Mouse (Mus musculus): ENCODE results near the gene Cenpv. TPM values are rescaled to one million over a fixed set of nuclear protein-coding genes. Genes with fewer than 3 reads are reported as not detected.

Gene Cenpv
- polyA plus RNA-seq, 1 experiment from 2014 or later: 53.8 TPM

DNA sequence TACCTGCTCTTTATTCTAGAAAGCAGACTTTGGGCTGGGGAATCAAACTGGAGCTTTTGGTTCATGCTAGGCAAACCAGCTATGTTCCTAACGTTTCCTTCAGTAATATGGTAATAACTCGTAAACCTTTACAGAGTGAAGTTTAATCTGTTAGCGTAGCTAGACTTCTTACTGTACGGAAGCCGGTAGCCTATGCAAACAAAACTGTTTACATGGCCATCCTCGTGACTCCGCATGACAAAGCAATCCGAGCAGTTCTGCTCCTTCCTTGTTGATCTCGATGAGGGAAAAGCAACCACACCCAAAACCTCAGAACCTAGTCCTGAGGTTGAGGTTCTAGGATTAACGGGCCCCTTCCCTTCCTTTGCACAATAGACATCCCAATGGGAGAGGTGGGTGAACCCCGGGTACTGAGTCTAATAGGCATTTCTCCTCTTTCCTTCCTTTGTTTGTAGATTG is 11.2 kb upstream of the Cenpv start:
- peak overlapping the region; percentile 77 for H3K4me3 ChIP-seq (ENCODE audit: low read depth, low read length)
- peak; percentile 71 for DNase-seq (ENCODE audit: low spot score)
- H3K36me3 ChIP-seq (ENCODE audit: control insufficient read depth, insufficient read depth, low read length): peaks cover 11% of the 10 kb centered on the region; the same call in 1 of the 2 replicates
- H3K4me2 ChIP-seq (ENCODE audit: low read depth, severe bottlenecking): peak overlapping the region; percentile 77
- H3K4me1 ChIP-seq (ENCODE audit: control insufficient read depth, insufficient read depth, low read length): peaks cover 10% of the 10 kb centered on the region
- 9% methylated on average over 11 of the region's 11 CpGs for WGBS
- H3K27ac ChIP-seq (replicated peaks; ENCODE audit: low read depth, low read length): peak overlapping the region; percentile 87
- no peaks in the 10 kb centered on the region for H3K9me3 ChIP-seq (ENCODE audit: control insufficient read depth, low read length)
- no peaks in the 10 kb centered on the region for H3K27me3 ChIP-seq (ENCODE audit: control insufficient read depth, insufficient read depth, low read length)
- peak overlapping the region; percentile 94 for H3K9ac ChIP-seq (ENCODE audit: low read length)
- no peak for ATAC-seq (ENCODE audit: insufficient number of reproducible peaks, low FRiP score, low TSS enrichment, low read depth)

- no peak for ATAC-seq (ENCODE audit: insufficient number of reproducible peaks, low FRiP score, low TSS enrichment, low read depth)
- Histone ChIP-seq H3K9me3 (ENCODE audit: control insufficient read depth, low read length) (no peaks in the 10 kb centered on the region), H3K4me3 (ENCODE audit: low read depth, low read length) (peak overlapping the region; percentile 77; the same call in 1 of the 2 replicates), H3K27ac (replicated peaks; ENCODE audit: low read depth, low read length) (no peak overlapping the region), H3K4me2 (ENCODE audit: low read depth, severe bottlenecking) (peak overlapping the region; percentile 77), H3K36me3 (ENCODE audit: control insufficient read depth, insufficient read depth, low read length) (peaks cover 7% of the 10 kb centered on the region; the same call in 1 of the 2 replicates), H3K4me1 (ENCODE audit: control insufficient read depth, insufficient read depth, low read length) (peaks cover 10% of the 10 kb centered on the region), H3K9ac (ENCODE audit: low read length) (no peak overlapping the region; the same call in 1 of the 2 replicates), H3K27me3 (ENCODE audit: control insufficient read depth, insufficient read depth, low read length) (no peaks in the 10 kb centered on the region)
- 29% methylated on average over 5 of the region's 5 CpGs for WGBS
- peak; percentile 25 for DNase-seq (ENCODE audit: low spot score)
Measured at GRCm38 (mm10) chr11:62549782-62550181, 10.7 kb upstream of the Cenpv start.

DNA sequence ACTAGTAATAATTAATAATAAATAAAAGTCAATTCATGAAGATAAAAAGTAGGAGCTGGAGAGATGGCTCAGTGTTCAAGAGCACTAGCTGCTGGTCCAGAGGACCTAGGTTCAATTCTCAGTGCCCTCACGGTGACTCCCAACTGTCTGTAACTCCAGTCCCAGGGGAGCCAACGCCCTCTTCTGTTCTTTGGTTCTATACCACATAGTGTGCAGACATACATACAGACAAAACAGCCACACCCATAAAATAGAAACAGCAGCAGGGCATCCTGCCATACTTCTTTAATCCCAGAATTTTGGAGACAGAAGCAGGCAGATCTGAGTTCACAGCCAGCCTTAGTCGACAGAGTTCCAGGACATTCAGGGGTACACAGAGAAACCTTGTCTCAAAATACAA is 4.9 kb upstream of the Cenpv start:
- 0 out of 2 replicates have a peak, but pooled peaks cover 3% of the 10 kb centered on the region for H3K27me3 ChIP-seq (ENCODE audit: control insufficient read depth, insufficient read depth, low read length)
- H3K27ac ChIP-seq (replicated peaks; ENCODE audit: low read depth, low read length): no peak overlapping the region
- no peak for DNase-seq (ENCODE audit: low spot score)
- H3K4me1 ChIP-seq (ENCODE audit: control insufficient read depth, insufficient read depth, low read length): no peaks in the 10 kb centered on the region
- H3K36me3 ChIP-seq (ENCODE audit: control insufficient read depth, insufficient read depth, low read length): no peaks in the 10 kb centered on the region
- no peak overlapping the region for H3K4me3 ChIP-seq (ENCODE audit: low read depth, low read length)
- H3K9me3 ChIP-seq (ENCODE audit: control insufficient read depth, low read length): no peaks in the 10 kb centered on the region
- H3K4me2 ChIP-seq (ENCODE audit: low read depth, severe bottlenecking): no peak overlapping the region
- 89% methylated on average over 3 of the region's 3 CpGs for WGBS
- ATAC-seq (ENCODE audit: insufficient number of reproducible peaks, low FRiP score, low TSS enrichment, low read depth): no peak
- H3K9ac ChIP-seq (ENCODE audit: low read length): no peak overlapping the region

DNA sequence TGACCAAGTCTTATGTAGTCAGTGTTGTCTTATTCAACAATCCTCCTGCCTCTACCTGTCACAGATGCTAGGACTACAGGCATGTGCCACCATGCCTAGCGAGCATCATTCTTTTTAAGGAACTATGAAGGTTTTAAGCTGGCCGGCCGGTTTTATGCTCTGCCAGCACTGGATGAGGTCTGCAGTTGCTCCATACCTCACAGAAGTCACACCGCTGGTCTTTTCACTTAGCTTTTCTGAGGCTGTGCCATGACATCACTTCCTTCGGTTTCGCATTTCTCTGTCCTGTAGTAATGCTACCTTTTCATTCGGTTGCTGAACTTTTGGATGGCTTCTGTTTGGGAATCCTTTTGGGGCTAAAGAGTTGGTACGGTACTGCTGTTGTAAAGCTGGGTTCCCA is 2.5 kb upstream of the Cenpv start:
- Histone ChIP-seq H3K27me3 (ENCODE audit: control insufficient read depth, insufficient read depth, low read length) (0 out of 2 replicates have a peak, but pooled peaks cover 3% of the 10 kb centered on the region), H3K4me2 (ENCODE audit: low read depth, severe bottlenecking) (no peak overlapping the region), H3K9me3 (ENCODE audit: control insufficient read depth, low read length) (no peaks in the 10 kb centered on the region), H3K4me3 (ENCODE audit: low read depth, low read length) (no peak overlapping the region), H3K36me3 (ENCODE audit: control insufficient read depth, insufficient read depth, low read length) (no peaks in the 10 kb centered on the region), H3K9ac (ENCODE audit: low read length) (no peak overlapping the region), H3K4me1 (ENCODE audit: control insufficient read depth, insufficient read depth, low read length) (no peaks in the 10 kb centered on the region), H3K27ac (replicated peaks; ENCODE audit: low read depth, low read length) (no peak overlapping the region)
- 81% methylated on average over 8 of the region's 8 CpGs for WGBS
- ATAC-seq (ENCODE audit: insufficient number of reproducible peaks, low FRiP score, low TSS enrichment, low read depth) (no peak), DNase-seq (ENCODE audit: low spot score) (no peak)

DNA sequence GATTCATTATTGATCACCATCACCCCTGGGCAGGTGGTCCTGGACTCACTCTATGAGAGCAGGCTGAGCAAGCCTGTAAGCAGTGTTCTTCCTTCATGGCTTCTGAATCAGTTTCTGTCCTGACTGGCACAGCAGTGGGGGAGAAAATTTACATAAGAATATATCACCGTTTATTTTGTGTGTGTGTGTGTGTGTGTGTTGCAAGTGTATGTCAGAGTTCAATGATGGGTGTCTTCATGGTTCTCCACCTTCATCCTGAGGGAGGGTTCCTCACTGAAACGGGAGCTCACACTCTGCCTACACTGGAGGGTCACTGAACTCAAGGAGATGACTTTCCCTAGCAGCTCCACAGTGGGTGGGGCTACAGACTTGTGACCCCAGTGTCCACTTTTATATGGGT is 1.9 kb upstream of the Cenpv start:
- Histone ChIP-seq H3K36me3 (ENCODE audit: control insufficient read depth, insufficient read depth, low read length) (no peaks in the 10 kb centered on the region), H3K9me3 (ENCODE audit: control insufficient read depth, low read length) (no peaks in the 10 kb centered on the region), H3K4me2 (ENCODE audit: low read depth, severe bottlenecking) (no peak overlapping the region), H3K4me3 (ENCODE audit: low read depth, low read length) (no peak overlapping the region), H3K4me1 (ENCODE audit: control insufficient read depth, insufficient read depth, low read length) (no peaks in the 10 kb centered on the region), H3K9ac (ENCODE audit: low read length) (no peak overlapping the region), H3K27me3 (ENCODE audit: control insufficient read depth, insufficient read depth, low read length) (0 out of 2 replicates have a peak, but pooled peaks cover 3% of the 10 kb centered on the region), H3K27ac (replicated peaks; ENCODE audit: low read depth, low read length) (no peak overlapping the region)
- DNase-seq (ENCODE audit: low spot score): no peak
- WGBS: 53% methylated on average over 2 of the region's 2 CpGs
- ATAC-seq (ENCODE audit: insufficient number of reproducible peaks, low FRiP score, low TSS enrichment, low read depth): no peak

- H3K27me3 ChIP-seq (ENCODE audit: control insufficient read depth, insufficient read depth, low read length): 0 out of 2 replicates have a peak, but pooled peaks cover 3% of the 10 kb centered on the region
- H3K36me3 ChIP-seq (ENCODE audit: control insufficient read depth, insufficient read depth, low read length): no peaks in the 10 kb centered on the region; the same call in 1 of the 2 replicates
- no peak for ATAC-seq (ENCODE audit: insufficient number of reproducible peaks, low FRiP score, low TSS enrichment, low read depth)
- H3K27ac ChIP-seq (replicated peaks; ENCODE audit: low read depth, low read length): no peak overlapping the region
- no peak overlapping the region for H3K4me3 ChIP-seq (ENCODE audit: low read depth, low read length)
- no peak overlapping the region for H3K9ac ChIP-seq (ENCODE audit: low read length)
- no peaks in the 10 kb centered on the region for H3K9me3 ChIP-seq (ENCODE audit: control insufficient read depth, low read length)
- WGBS: 80% methylated on average over 7 of the region's 7 CpGs
- H3K4me1 ChIP-seq (ENCODE audit: control insufficient read depth, insufficient read depth, low read length): no peaks in the 10 kb centered on the region
- no peak for DNase-seq (ENCODE audit: low spot score)
- no peak overlapping the region for H3K4me2 ChIP-seq (ENCODE audit: low read depth, severe bottlenecking)
Measured at GRCm38 (mm10) chr11:62540167-62540566, 1.1 kb upstream of the Cenpv start.

DNA sequence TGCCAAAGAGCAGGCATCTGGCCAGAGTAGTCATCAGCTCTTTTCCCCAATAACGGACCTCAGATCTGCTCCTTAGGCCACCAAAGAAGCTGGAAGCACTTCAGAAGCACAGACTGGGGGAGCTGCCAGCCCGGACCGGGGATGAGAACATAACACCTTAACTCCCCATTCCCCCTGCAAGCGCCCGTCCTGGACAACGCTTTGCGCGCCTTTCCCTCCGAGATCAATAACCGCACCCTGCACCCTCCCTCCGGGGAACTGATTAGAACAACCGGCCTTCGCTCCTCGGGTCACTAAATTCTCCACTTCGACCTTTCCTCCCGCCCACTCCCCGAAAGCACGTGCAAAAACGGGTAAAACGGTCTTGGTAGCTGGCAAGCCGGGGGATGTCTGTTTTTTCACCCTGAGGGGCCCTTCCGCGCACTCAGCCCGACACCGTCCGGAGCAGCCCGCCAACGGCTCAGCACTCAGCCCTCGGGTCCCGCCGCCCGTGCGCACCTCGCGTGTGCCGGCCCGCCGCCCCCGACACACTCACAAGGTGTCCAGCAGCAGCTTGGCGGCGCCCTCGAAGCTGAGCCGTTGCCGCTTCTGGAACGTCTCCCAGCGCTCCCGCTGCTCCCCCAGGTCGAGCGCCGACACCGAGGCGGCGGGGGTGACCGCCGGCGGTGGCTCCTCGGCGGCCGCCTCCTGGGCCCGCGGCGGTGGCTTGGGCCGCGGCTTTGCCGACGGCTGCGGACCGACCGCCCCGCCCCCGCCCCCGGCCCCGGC is 556 bp downstream of the Cenpv start:
- peak overlapping the region; percentile 89 for H3K9ac ChIP-seq (ENCODE audit: low read length)
- H3K4me3 ChIP-seq (ENCODE audit: low read depth, low read length): peak overlapping the region; percentile 75
- H3K9me3 ChIP-seq (ENCODE audit: control insufficient read depth, low read length): no peaks in the 10 kb centered on the region
- peak overlapping the region; percentile 92 for H3K4me2 ChIP-seq (ENCODE audit: low read depth, severe bottlenecking)
- WGBS: under 1% methylated on average over 73 of the region's 73 CpGs
- ATAC-seq (ENCODE audit: insufficient number of reproducible peaks, low FRiP score, low TSS enrichment, low read depth) (peak; percentile 49), DNase-seq (ENCODE audit: low spot score) (peak; percentile 76)
- 0 out of 2 replicates have a peak, but pooled peaks cover 3% of the 10 kb centered on the region for H3K27me3 ChIP-seq (ENCODE audit: control insufficient read depth, insufficient read depth, low read length)
- no peaks in the 10 kb centered on the region for H3K4me1 ChIP-seq (ENCODE audit: control insufficient read depth, insufficient read depth, low read length)
- H3K36me3 ChIP-seq (ENCODE audit: control insufficient read depth, insufficient read depth, low read length): no peaks in the 10 kb centered on the region; the same call in 1 of the 2 replicates
- 0 out of 2 replicates have a peak overlapping the region, but pooled peaks have one; percentile 21 for H3K27ac ChIP-seq (replicated peaks; ENCODE audit: low read depth, low read length)

- H3K9me3 ChIP-seq (ENCODE audit: control insufficient read depth, low read length): no peaks in the 10 kb centered on the region
- H3K27me3 ChIP-seq (ENCODE audit: control insufficient read depth, insufficient read depth, low read length): 0 out of 2 replicates have a peak, but pooled peaks cover 3% of the 10 kb centered on the region
- no peak for DNase-seq (ENCODE audit: low spot score)
- 41% methylated on average over 7 of the region's 7 CpGs for whole genome bisulfite sequencing
- H3K4me3 ChIP-seq (ENCODE audit: low read depth, low read length): no peak overlapping the region
- no peak overlapping the region for H3K9ac ChIP-seq (ENCODE audit: low read length)
- H3K4me2 ChIP-seq (ENCODE audit: low read depth, severe bottlenecking): peak overlapping the region; percentile 22; the same call in 1 of the 2 replicates
- H3K4me1 ChIP-seq (ENCODE audit: control insufficient read depth, insufficient read depth, low read length): no peaks in the 10 kb centered on the region
- no peak overlapping the region for H3K27ac ChIP-seq (replicated peaks; ENCODE audit: low read depth, low read length)
- H3K36me3 ChIP-seq (ENCODE audit: control insufficient read depth, insufficient read depth, low read length): no peaks in the 10 kb centered on the region; the same call in 1 of the 2 replicates
- ATAC-seq (ENCODE audit: insufficient number of reproducible peaks, low FRiP score, low TSS enrichment, low read depth): no peak
Measured at GRCm38 (mm10) chr11:62537590-62537989, 1.5 kb downstream of the Cenpv start.
